Mouse (Mus musculus): ENCODE measurements at regions not wholly inside any gene's neighbourhood (a gene's known extent, or its start where the extent isn't known, plus 50 kb on each side); places are given as distances from the start of the nearest gene placed in this dataset.
"Not testable (repeated sequence)": the region's sequence is repeated elsewhere in the genome, so short reads cannot be mapped to it uniquely, and the experiment has no call there.

DNA sequence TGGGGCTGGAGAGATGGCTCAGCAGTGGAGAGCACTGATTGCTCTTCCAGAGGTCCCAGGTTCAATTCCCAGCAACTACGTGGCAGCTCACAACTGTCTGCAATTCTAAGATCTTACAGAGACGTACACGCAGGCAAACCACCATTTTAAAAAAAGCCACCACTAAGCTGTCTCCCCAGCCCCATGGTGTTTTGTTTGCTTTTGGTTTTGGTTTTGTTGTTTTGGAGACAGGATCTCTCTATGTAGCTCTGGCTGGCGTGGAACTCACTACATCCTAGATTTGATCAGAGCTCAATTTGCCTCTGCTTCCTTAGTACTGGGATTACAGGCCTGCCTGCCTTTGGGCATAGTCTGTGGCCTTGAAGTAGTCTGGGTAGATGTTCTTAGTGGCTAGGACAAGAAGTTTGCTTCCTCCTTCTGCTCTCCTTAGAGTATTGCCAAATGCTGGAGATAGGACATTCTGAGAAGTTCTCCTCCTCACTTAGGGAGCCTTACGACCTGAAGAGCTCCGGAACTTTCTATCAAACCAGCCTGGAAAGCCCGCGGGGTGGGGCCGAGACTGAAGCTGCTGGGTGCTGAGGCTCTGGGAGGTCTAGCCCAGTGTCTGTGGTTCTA is 495.4 kb upstream of the Chrm3 start:
- not testable (repeated sequence) for DNase-seq

GRCm38 (mm10) chr13:10845212-10845611 is 484.6 kb upstream of the Chrm3 start:
- no peak for DNase-seq

DNA sequence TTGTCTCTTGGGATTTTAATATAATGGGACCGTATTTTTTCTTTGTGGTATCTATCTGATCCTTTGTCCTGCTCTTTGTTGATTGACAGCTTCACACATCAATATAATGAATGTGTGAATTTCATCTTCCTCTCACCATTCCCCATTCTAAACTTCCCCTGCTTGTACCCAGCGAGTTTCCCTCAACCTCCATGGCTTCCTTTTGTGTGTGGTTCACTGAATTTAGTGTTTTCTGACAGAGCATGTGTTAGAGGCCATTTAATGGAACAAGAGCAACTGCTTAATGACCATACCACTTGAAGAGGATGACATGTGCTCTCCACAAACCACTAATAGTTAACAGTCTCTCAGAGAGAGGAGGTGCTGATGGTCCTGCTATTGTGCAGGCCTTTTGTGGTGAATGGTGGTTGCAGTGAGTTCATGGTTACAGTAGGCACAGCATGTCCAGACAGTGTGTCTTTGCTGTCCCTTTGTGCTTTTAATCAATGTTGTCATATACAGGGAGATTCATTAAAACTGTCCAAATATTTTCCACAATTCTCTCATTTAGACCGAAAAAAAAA is 438.8 kb upstream of the Chrm3 start:
- no peak for DNase-seq

Measured in cerebellum, postnatal 36 days (tissue).